Mouse (Mus musculus): Measurements from ENCODE around the gene Gtpbp10. TPM values are rescaled to one million over a fixed set of nuclear protein-coding genes. Genes with fewer than 3 reads are reported as not detected.

Gene Gtpbp10
- polyA plus RNA-seq, 1 experiment from 2014 or later = 30.0 TPM

DNA sequence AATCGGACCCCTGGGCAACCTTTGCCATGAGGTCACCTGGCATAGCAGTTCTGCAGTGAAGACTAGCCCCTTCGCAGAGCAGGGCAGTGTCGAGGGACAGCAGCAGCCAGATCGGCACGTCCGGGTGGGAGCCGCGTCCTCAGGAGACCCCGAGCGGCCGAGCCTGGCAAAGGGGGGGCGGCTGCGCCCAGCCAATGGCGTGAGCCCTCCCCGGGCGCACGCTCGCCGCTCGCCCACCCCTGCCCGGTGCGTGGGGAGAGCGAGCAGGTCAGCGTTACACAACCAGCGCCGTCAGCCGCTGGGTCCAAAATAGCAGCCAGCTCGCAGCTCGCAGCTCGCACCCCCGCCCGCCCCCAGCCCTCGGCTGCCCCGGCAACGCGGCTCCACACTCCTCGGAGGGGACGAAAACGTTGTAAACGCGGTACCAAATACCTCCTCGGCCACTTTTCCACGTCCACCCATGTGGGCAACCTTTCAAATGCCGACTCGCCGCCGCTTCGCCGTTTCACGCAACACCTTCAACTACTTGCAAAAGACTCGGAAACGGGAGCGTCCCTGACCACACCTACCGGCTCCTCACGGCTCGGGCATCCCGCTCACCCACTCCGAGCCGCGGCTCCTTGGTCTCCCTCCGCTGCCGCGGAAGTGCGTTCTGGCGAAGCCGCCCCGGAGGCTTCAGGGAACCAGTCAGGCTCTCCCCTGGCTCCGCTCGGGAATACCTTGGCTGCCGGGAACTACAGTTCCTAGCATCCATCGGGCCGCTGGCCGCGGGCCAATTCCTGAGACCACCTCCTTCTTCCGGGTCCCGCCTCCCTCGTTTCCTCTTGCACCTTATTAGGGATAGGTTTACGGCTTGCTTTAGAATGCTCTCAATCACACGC lies 44.9 kb downstream of the Gtpbp10 start, which contains the start of gene Cldn12:
TSS of gene Cldn12 (minus strand) at position 763 of the 881 bp plus-strand sequence.
- Histone ChIP-seq H3K4me2 (replicated peaks) (peak within 1 kb of the TSS; percentile 75), H3K9me3 (replicated peaks) (no peaks in the 10 kb centered on the region), H3K27me3 (no peaks in the 10 kb centered on the region), H3K9ac (peak within 1 kb of the TSS; percentile 82), H3K27ac (peak within 1 kb of the TSS; percentile 91), H3K4me3 (peak within 1 kb of the TSS; percentile 78), H3K4me1 (peaks cover 5% of the 10 kb centered on the region; the same call in 1 of the 2 replicates), H3K36me3 (peaks cover 5% of the 10 kb centered on the region; the same call in 1 of the 2 replicates)
- peak; percentile 95 for ATAC-seq (ENCODE audit: low FRiP score)
- under 1% methylated on average over 75 of the region's 79 CpGs for whole genome bisulfite sequencing

DNA sequence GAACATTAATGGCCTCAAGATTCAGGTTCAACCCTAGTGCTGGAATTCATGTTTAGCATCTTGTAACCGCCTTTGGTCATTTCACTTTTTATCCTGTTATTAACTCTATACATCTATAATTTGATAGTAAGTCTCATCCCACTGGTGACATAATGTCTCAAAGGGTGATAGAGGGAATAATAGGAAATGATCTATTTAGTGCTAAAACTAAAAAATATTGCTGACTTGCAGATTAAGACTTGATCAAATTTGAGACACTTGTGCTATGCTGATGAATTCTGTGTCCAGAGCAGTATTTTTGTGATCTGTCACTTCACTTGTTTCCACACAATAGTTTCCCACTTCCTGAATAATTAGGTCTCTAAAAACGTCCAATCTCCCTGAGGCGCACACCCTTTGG lies 47.9 kb downstream of the Gtpbp10 start:
- H3K9ac ChIP-seq = no peak overlapping the region
- no peaks in the 10 kb centered on the region for H3K9me3 ChIP-seq (replicated peaks)
- no peaks in the 10 kb centered on the region for H3K27me3 ChIP-seq
- no peak overlapping the region for H3K4me2 ChIP-seq (replicated peaks)
- peaks cover 17% of the 10 kb centered on the region for H3K4me1 ChIP-seq
- 79% methylated on average over 3 of the region's 3 CpGs for WGBS
- ATAC-seq (ENCODE audit: low FRiP score) = no peak
- no peak overlapping the region for H3K4me3 ChIP-seq
- H3K27ac ChIP-seq = no peak overlapping the region
- H3K36me3 ChIP-seq = peaks cover 5% of the 10 kb centered on the region; the same call in 1 of the 2 replicates

DNA sequence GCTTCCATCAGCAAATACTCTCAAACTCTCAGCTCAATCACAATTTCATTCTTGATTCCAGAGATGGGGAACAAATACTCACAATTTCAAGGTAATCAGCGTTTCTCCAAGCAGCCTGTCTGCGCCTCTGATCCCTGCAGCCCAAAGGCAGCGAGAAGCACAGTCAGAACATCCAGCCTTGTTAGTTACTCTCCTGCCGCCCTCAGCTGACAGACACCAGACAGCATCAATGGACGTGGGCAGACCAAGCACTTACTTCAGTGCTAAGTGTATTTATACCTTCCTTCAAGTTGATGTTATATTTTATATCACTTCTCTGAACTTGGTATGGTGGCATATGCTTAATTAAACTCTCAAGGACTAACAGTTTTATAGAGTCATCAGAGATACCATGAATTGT lies 48.3 kb downstream of the Gtpbp10 start:
- no peak overlapping the region for H3K9ac ChIP-seq
- H3K4me2 ChIP-seq (replicated peaks) = no peak overlapping the region
- H3K27ac ChIP-seq = no peak overlapping the region
- H3K4me3 ChIP-seq = no peak overlapping the region
- H3K27me3 ChIP-seq = no peaks in the 10 kb centered on the region
- no peak for ATAC-seq (ENCODE audit: low FRiP score)
- peaks cover 5% of the 10 kb centered on the region; the same call in 1 of the 2 replicates for H3K36me3 ChIP-seq
- 56% methylated on average over 5 of the region's 5 CpGs for WGBS
- H3K4me1 ChIP-seq = peaks cover 17% of the 10 kb centered on the region
- H3K9me3 ChIP-seq (replicated peaks) = no peaks in the 10 kb centered on the region

DNA sequence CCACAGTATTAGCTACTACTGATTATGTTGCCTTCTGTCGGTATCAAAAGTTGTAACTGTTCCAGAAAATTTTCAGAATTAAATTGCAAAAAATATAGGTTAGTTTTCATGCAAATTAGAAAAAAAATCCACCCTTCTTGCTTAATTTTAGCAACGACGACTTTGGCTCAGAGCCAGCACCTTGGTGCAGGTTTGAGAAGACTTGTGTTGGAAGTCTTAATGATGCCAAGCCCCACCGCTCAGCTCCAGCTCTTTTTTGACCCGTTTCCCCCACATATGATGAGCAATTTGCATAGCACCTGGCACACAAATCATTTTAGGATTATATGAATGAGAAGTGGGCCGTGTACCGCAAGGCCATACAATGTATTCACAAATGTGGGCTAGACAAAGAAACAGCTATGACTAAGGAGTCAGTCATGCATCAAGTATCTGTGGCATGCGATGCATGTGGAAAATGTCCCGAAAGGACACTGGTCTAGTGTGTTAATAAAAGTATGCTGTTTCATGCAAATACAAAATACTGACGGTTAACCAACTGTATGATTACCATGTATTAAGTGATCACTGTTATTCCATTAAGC lies 48.9 kb downstream of the Gtpbp10 start:
- Histone ChIP-seq H3K27ac (no peak overlapping the region), H3K4me1 (peaks cover 17% of the 10 kb centered on the region), H3K9ac (no peak overlapping the region), H3K9me3 (replicated peaks) (no peaks in the 10 kb centered on the region), H3K27me3 (no peaks in the 10 kb centered on the region), H3K36me3 (peaks cover 5% of the 10 kb centered on the region; the same call in 1 of the 2 replicates), H3K4me2 (replicated peaks) (no peak overlapping the region), H3K4me3 (no peak overlapping the region)
- ATAC-seq (ENCODE audit: low FRiP score) = no peak
- WGBS = 54% methylated on average over 10 of the region's 10 CpGs

DNA sequence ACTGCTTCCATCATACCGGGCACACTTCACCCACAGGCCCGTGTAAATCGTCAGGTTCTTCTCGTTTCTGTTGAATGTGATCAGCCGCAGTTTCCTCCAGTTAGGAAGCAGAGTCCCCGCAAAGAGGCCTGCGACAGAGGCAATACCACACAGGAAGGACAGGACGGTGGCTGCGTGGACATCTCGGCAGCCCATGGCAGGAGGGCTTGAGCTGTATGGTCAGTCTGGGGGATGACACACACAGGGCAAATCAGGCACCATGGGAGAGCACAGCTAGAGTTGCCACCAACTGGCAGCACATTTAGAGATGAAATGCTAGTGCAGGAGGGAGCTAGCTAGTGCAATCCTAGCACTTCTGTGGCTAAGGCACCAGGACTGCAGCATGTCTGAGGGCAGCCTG lies 51.1 kb downstream of the Gtpbp10 start:
- WGBS = 72% methylated on average over 10 of the region's 10 CpGs
- Histone ChIP-seq H3K27me3 (no peaks in the 10 kb centered on the region), H3K4me2 (replicated peaks) (peak overlapping the region; percentile 39; the same call in 1 of the 2 replicates), H3K9me3 (replicated peaks) (no peaks in the 10 kb centered on the region), H3K27ac (0 out of 2 replicates have a peak overlapping the region, but pooled peaks have one; percentile 0), H3K4me3 (no peak overlapping the region), H3K36me3 (peaks cover 9% of the 10 kb centered on the region), H3K4me1 (peaks cover 13% of the 10 kb centered on the region), H3K9ac (no peak overlapping the region)
- ATAC-seq (ENCODE audit: low FRiP score) = peak; percentile 35

DNA sequence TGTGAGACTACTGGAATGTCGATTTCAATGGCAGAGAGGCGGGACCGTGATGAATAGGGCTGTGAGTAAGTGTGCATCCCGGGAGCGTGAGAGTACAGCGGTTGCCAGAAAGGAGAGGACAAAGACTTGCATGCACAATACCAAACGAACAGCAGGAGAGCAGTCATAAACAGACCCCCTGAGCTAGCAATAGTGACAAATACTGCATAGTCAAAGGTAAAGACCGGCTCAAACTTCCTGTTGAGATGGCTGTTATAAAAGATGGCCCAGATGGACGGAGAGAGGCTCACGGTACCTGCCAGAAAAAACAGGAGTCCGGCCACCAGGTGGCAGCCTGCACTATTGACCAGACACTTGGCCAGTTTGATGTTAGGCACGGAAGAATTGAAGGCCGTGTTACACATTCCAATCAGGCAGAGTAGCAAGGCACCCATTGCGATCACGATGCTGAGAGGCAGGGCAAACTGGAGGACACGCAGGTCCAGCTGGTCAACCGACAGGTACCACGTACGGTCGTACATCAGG lies 51.6 kb downstream of the Gtpbp10 start:
- WGBS = 36% methylated on average over 20 of the region's 20 CpGs
- Histone ChIP-seq H3K36me3 (peaks cover 9% of the 10 kb centered on the region), H3K4me3 (no peak overlapping the region), H3K4me1 (peaks cover 13% of the 10 kb centered on the region), H3K9me3 (replicated peaks) (no peaks in the 10 kb centered on the region), H3K9ac (no peak overlapping the region), H3K27ac (peak overlapping the region; percentile 0; the same call in 1 of the 2 replicates), H3K27me3 (no peaks in the 10 kb centered on the region), H3K4me2 (replicated peaks) (peak overlapping the region; percentile 39)
- ATAC-seq (ENCODE audit: low FRiP score) = peak; percentile 77

DNA sequence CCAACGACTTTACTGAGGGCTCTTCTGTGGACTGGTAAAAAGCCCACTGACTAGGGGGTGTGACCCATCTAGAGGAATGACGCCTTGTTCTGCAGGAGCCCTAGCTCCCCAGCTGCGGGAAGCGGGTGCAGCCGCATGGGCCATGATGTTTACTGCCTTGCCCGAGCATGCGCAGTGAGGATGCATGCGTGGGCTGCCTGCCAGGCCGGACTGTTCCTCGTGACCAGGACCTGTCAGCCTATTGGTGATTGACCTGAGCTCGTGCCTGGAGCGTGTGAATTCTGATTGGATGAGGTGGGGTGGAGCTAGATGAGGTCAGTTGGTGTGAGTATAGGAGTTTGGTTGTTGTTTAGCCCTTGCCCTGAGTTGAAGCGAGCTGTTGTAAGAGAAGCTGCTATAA lies 54.9 kb downstream of the Gtpbp10 start:
- no peak for ATAC-seq (ENCODE audit: low FRiP score)
- Histone ChIP-seq H3K4me3 (no peak overlapping the region), H3K4me2 (replicated peaks) (no peak overlapping the region), H3K27me3 (no peaks in the 10 kb centered on the region), H3K9me3 (replicated peaks) (no peaks in the 10 kb centered on the region), H3K9ac (no peak overlapping the region), H3K36me3 (peaks cover 4% of the 10 kb centered on the region; the same call in 1 of the 2 replicates), H3K4me1 (peaks cover 13% of the 10 kb centered on the region), H3K27ac (no peak overlapping the region)
- WGBS = 84% methylated on average over 13 of the region's 13 CpGs

DNA sequence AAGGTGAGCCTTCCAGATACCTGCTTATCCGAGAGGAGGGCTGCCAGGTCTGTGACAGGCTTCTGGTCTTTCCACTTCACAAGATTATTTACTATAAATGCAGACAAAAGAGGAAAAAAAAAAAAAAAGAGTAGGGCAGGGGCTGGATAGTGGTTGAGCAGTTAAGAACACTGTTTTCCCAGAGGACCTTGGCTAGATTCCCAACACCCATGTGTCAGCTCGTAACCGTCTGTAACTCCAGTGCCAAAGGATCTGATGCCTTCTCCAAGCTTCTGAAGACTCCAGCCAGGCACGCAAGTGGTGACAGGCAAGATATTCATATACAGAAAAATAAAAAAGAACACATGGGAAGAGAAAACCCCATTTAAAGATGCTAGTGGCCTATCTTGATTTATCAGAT lies 56.0 kb downstream of the Gtpbp10 start:
- peaks cover 12% of the 10 kb centered on the region for H3K4me1 ChIP-seq
- no peak overlapping the region for H3K27ac ChIP-seq
- 96% methylated on average over 4 of the region's 4 CpGs for WGBS
- no peak for ATAC-seq (ENCODE audit: low FRiP score)
- H3K36me3 ChIP-seq = peaks cover 4% of the 10 kb centered on the region; the same call in 1 of the 2 replicates
- no peak overlapping the region for H3K4me3 ChIP-seq
- H3K4me2 ChIP-seq (replicated peaks) = no peak overlapping the region
- H3K9ac ChIP-seq = no peak overlapping the region
- no peaks in the 10 kb centered on the region for H3K27me3 ChIP-seq
- no peaks in the 10 kb centered on the region for H3K9me3 ChIP-seq (replicated peaks)

DNA sequence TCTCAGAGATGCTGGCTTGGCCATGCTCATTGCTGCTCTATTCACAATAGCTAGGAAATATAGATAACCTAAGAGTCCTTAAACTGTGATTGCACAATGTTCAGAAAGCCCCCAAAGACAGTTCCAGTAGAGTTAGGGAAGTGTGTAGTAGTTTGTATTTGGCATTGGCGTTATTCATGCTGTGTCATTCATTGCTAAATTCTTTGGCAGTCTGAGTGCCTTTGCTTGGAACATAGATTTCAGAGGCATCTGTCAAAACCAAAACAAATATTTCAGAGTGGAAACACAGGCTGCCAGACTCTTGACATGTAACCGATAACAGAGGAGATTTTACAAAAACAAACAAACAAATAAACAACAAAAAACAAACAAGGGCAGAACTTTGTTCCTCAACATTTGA lies 57.8 kb downstream of the Gtpbp10 start:
- H3K4me1 ChIP-seq = no peaks in the 10 kb centered on the region
- H3K36me3 ChIP-seq = peaks cover 4% of the 10 kb centered on the region; the same call in 1 of the 2 replicates
- 86% methylated on average over 2 of the region's 2 CpGs for WGBS
- H3K4me3 ChIP-seq = no peak overlapping the region
- H3K9me3 ChIP-seq (replicated peaks) = no peaks in the 10 kb centered on the region
- H3K27me3 ChIP-seq = no peaks in the 10 kb centered on the region
- no peak overlapping the region for H3K4me2 ChIP-seq (replicated peaks)
- no peak overlapping the region for H3K27ac ChIP-seq
- ATAC-seq (ENCODE audit: low FRiP score) = no peak
- H3K9ac ChIP-seq = no peak overlapping the region

DNA sequence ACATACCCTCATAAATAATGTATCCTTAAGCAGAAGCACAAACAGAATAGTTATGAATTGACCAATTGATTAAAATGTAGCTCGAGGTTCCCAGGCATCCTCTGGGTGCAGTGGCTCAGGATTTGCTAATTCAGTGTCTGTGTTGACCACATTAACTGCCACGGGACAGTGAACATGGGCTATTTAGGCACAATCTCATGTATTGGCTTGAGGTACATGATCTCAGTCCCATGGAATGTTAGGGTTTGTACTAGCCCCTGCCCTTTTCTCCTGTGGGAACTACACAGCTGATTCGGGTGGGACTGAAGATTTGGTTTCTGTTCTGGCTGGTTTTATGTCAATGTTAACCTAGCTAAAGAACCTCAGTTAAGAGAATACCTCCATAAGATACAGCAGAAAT lies 62.9 kb downstream of the Gtpbp10 start:
- Histone ChIP-seq H3K27ac (no peak overlapping the region), H3K36me3 (no peaks in the 10 kb centered on the region), H3K4me1 (no peaks in the 10 kb centered on the region), H3K9ac (no peak overlapping the region), H3K4me2 (replicated peaks) (no peak overlapping the region), H3K4me3 (no peak overlapping the region), H3K9me3 (replicated peaks) (no peaks in the 10 kb centered on the region), H3K27me3 (no peaks in the 10 kb centered on the region)
- 44% methylated on average over 3 of the region's 3 CpGs for WGBS
- ATAC-seq (ENCODE audit: low FRiP score) = peak; percentile 36; the same call in 1 of the 2 replicates

DNA sequence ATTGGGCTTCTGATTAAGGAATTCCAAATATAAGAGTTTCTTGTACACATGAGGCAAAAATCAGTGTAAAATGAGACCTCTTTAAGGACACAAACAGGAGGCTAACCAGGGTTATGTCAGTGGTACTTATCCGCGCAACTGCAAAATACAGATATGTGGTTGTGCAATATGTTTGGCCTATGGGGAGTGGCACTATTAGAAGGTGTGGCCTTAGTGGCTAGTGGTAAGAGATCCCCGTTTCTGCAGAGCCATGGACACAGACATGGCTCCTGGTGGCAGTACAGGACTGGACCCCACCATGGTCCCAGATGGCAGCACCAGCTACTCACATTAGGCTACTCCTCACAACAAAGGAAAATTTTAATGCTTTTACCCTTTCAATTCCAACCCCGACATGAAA lies 64.3 kb downstream of the Gtpbp10 start:
- no peaks in the 10 kb centered on the region for H3K36me3 ChIP-seq
- no peak overlapping the region for H3K4me2 ChIP-seq (replicated peaks)
- no peak overlapping the region for H3K4me3 ChIP-seq
- H3K9ac ChIP-seq = no peak overlapping the region
- peak; percentile 36; the same call in 1 of the 2 replicates for ATAC-seq (ENCODE audit: low FRiP score)
- H3K27ac ChIP-seq = no peak overlapping the region
- H3K4me1 ChIP-seq = no peaks in the 10 kb centered on the region
- WGBS = 85% methylated on average over 4 of the region's 4 CpGs
- no peaks in the 10 kb centered on the region for H3K9me3 ChIP-seq (replicated peaks)
- no peaks in the 10 kb centered on the region for H3K27me3 ChIP-seq

DNA sequence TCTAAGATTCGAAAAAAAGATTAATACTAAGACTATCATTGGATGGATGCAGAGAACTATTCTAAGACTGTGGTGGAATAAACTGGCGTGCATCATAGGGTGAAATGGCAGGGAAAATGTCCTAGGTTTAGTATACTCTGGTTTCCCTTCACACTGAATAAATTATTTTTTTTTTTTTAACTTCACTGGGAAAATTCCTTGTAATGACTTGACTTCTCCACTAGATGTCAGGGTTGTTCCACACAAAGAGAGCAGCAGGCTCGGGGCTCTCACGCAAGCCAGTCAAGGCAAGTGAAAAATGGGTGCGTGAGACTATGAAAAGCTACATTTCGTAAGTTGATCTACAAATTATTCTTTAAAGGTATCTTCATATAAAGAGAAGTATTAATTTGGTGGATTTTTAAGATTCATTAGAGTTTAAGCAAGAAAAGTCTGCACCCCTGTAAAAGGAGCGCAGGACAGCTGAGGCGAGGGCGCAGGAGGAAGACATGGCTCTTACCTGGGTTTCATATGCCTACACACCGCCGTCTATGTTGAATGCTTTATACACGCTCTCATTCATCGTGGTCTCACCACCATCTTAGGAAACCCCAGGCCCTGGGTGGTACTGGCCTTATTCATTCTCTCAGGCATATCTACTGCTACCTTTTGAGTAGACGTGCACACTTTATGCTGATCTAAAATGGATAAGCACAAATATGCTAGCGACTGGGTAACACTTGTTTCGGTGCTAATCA lies 64.9 kb downstream of the Gtpbp10 start:
- no peak overlapping the region for H3K9ac ChIP-seq
- no peaks in the 10 kb centered on the region for H3K36me3 ChIP-seq
- no peak overlapping the region for H3K27ac ChIP-seq
- H3K9me3 ChIP-seq (replicated peaks) = no peaks in the 10 kb centered on the region
- 41% methylated on average over 16 of the region's 16 CpGs for WGBS
- H3K4me3 ChIP-seq = no peak overlapping the region
- H3K27me3 ChIP-seq = no peaks in the 10 kb centered on the region
- ATAC-seq (ENCODE audit: low FRiP score) = peak; percentile 67
- no peak overlapping the region for H3K4me2 ChIP-seq (replicated peaks)
- no peaks in the 10 kb centered on the region for H3K4me1 ChIP-seq
